8 mouse cellular contexts compared by ENCODE assay signal in the genomic region with DNA sequence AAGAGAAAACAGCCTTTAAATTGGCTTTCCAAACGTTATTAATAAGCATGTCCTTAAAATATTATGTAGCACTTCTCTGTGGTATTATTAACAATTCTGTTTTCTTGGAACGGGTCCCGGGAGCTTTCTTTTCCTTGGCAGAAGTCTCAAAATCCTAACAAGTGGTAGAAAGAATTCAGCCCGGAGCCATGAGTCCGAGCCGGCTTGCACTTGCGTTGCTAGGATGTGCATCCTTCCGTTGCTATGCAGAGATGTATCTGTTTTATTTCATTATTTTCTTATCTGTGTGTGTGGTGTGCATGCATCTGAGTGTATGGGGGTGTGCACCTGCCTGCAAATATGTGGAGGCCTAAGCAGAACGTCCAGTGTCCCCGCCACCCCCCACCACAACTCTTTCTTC. TPM values are rescaled to one million over a fixed set of nuclear protein-coding genes. Genes with fewer than 3 reads are reported as not detected.
DNase-seq lines count a peak whose midpoint lies in the region; ATAC-seq lines count a peak whose summit lies in the region.
"Had no signal": no experiment of that assay in that cellular context is flagged by ENCODE, and none has a peak within 500 bp of the region (broad histone marks: within the 10 kb centered on the region; RNA-seq: fewer than 3 reads in every experiment).

No protein-coding gene starts in this region.

- peak; percentile 18 to 23 for DNase-seq in heart, adult 9 months (ENCODE audit: low spot score in 2 of 2)
- DNase-seq in midbrain, embryonic 14.5 days = peak; percentile 70
- DNase-seq in layer of hippocampus, adult 11-12 months (ENCODE audit: low spot score) = peak; percentile 56
- peak; percentile 56 for DNase-seq in right cerebral cortex, adult 18-20 months

- H3K36me3 ChIP-seq in heart, embryonic 11.5 days (ENCODE audit: control insufficient read depth, insufficient read depth, low read length) = peaks cover 7% of the 10 kb centered on the region
- H3K36me3 ChIP-seq in midbrain, embryonic 14.5 days (ENCODE audit: control insufficient read depth, insufficient read depth, low read length) = no peaks in the 10 kb centered on the region
- no peaks in the 10 kb centered on the region for H3K36me3 ChIP-seq in midbrain, embryonic 13.5 days

- H3K9me3 ChIP-seq in heart, embryonic 11.5 days (replicated peaks; ENCODE audit: control insufficient read depth, low read length) = no peaks in the 10 kb centered on the region
- no peaks in the 10 kb centered on the region for H3K9me3 ChIP-seq in midbrain, embryonic 14.5 days (ENCODE audit: control insufficient read depth, low read length)
- H3K9me3 ChIP-seq in midbrain, embryonic 13.5 days = no peaks in the 10 kb centered on the region
- H3K9me3 ChIP-seq: heart, embryonic 13.5 days had no signal

- H3K27ac ChIP-seq in heart, embryonic 11.5 days (ENCODE audit: low read depth, low read length) = no peak overlapping the region
- 0 out of 2 replicates have a peak overlapping the region, but pooled peaks have one; percentile 49 for H3K27ac ChIP-seq in midbrain, embryonic 14.5 days (replicated peaks; ENCODE audit: low read depth, low read length)
- H3K27ac ChIP-seq in midbrain, embryonic 13.5 days = no peak overlapping the region
- H3K27ac ChIP-seq: heart, embryonic 13.5 days had no signal

- H3K4me3 ChIP-seq in heart, embryonic 11.5 days (ENCODE audit: low read depth, low read length) = no peak overlapping the region
- H3K4me3 ChIP-seq in midbrain, embryonic 14.5 days (replicated peaks; ENCODE audit: low read depth, low read length) = no peak overlapping the region
- no peak overlapping the region for H3K4me3 ChIP-seq in midbrain, embryonic 13.5 days (replicated peaks)
- H3K4me3 ChIP-seq: heart, embryonic 13.5 days had no signal

- no peak for ATAC-seq in heart, embryonic 11.5 days (replicated peaks; ENCODE audit: insufficient number of reproducible peaks, low FRiP score, low TSS enrichment)
- no peak for ATAC-seq in midbrain, embryonic 14.5 days (ENCODE audit: low FRiP score, low TSS enrichment)
- no peak for ATAC-seq in midbrain, embryonic 13.5 days
- ATAC-seq in inflammation-experienced regulatory T-cells, adult 6 months = no peak

- no peaks in the 10 kb centered on the region for H3K4me1 ChIP-seq in heart, embryonic 11.5 days (ENCODE audit: control insufficient read depth, insufficient read depth, low read length)
- H3K4me1 ChIP-seq in midbrain, embryonic 14.5 days (ENCODE audit: control insufficient read depth, insufficient read depth, low read length) = peaks cover 6% of the 10 kb centered on the region
- H3K4me1 ChIP-seq in midbrain, embryonic 13.5 days (replicated peaks) = peaks cover 3% of the 10 kb centered on the region

- 86% methylated on average over 10 of the region's 10 CpGs for WGBS in heart, embryonic 11.5 days (ENCODE audit: insufficient replicate concordance)
- WGBS in midbrain, embryonic 14.5 days = 64% methylated on average over 10 of the region's 10 CpGs
- 82% methylated on average over 10 of the region's 10 CpGs for WGBS in midbrain, embryonic 13.5 days

- no peak overlapping the region for H3K9ac ChIP-seq in heart, embryonic 11.5 days (ENCODE audit: low read depth, low read length)
- no peak overlapping the region for H3K9ac ChIP-seq in midbrain, embryonic 14.5 days (replicated peaks; ENCODE audit: low read length)
- H3K9ac ChIP-seq in midbrain, embryonic 13.5 days (replicated peaks) = no peak overlapping the region
- H3K9ac ChIP-seq: heart, embryonic 13.5 days had no signal

- H3K27me3 ChIP-seq in heart, embryonic 11.5 days (ENCODE audit: control insufficient read depth, insufficient read depth, low read length) = no peaks in the 10 kb centered on the region
- no peaks in the 10 kb centered on the region for H3K27me3 ChIP-seq in midbrain, embryonic 14.5 days (ENCODE audit: control insufficient read depth, insufficient read depth, low read length)
- no peaks in the 10 kb centered on the region for H3K27me3 ChIP-seq in midbrain, embryonic 13.5 days
- H3K27me3 ChIP-seq: heart, embryonic 13.5 days had no signal

- H3K4me2 ChIP-seq in heart, embryonic 11.5 days = no peak overlapping the region
- no peak overlapping the region for H3K4me2 ChIP-seq in midbrain, embryonic 14.5 days (ENCODE audit: low read length)
- H3K4me2 ChIP-seq in midbrain, embryonic 13.5 days (replicated peaks) = no peak overlapping the region
- H3K4me2 ChIP-seq: heart, embryonic 13.5 days had no signal

RNA-seq across cellular contexts. Expression of a gene that starts 41.5 kb away (rescaled TPM):
- polyA plus RNA-seq in heart, embryonic 11.5 days (2014; fragmentation: Nextera tagmentation; extraction: Ambion mirVana) = 8.1 and 9.3 TPM in 2 replicates
- 19.2 and 27.0 TPM in 2 replicates for polyA plus RNA-seq in midbrain, embryonic 14.5 days (2014; fragmentation: Nextera tagmentation; extraction: Ambion mirVana)
- polyA plus RNA-seq in midbrain, embryonic 13.5 days (2015; fragmentation: Nextera tagmentation; extraction: Ambion mirVana) = 18.8 and 22.7 TPM in 2 replicates
- 1 to 10 TPM; 5.1 to 9.7 (median 6.2) TPM for polyA plus RNA-seq in inflammation-experienced regulatory T-cells, adult 6 months (2017; shearing (Covaris generic))
